Mouse (Mus musculus) embryo, embryonic 11.5 days (tissue): ENCODE measurements around the gene Qrich2.
A peak's percentile ranks its signal among the peaks of the same experiment; 100 is the strongest.
"Not testable (repeated sequence)": the region's sequence is repeated elsewhere in the genome, so short reads cannot be mapped to it uniquely, and the experiment has no call there.

ENCODE experiments used
- DNase-seq: peaks from one replicate; pipeline ENCODE4 v3.0.0-alpha.2; 2012; ENCODE audit warnings: low read depth, low spot score

Qrich2 gene

GRCm38 (mm10) chr11:116466141-116466540 lies at the start of gene Qrich2:
TSS of gene Qrich2 (minus strand) at chr11:116466241.
- no peak for DNase-seq

GRCm38 (mm10) chr11:116515330-116516020 lies 49.4 kb upstream of the Qrich2 start:
- DNase-seq: no peak

GRCm38 (mm10) chr11:116513531-116514038 lies 47.5 kb upstream of the Qrich2 start:
- DNase-seq: no peak

GRCm38 (mm10) chr11:116512987-116513386 lies 46.9 kb upstream of the Qrich2 start:
- no peak for DNase-seq

GRCm38 (mm10) chr11:116512154-116512553 lies 46.1 kb upstream of the Qrich2 start:
- DNase-seq: no peak

GRCm38 (mm10) chr11:116511301-116511868 lies 45.3 kb upstream of the Qrich2 start:
- no peak for DNase-seq

- no peak for DNase-seq
Measured at GRCm38 (mm10) chr11:116508689-116509088, 42.6 kb upstream of the Qrich2 start.

- no peak for DNase-seq
Measured at GRCm38 (mm10) chr11:116506151-116506875, 40.3 kb upstream of the Qrich2 start.

GRCm38 (mm10) chr11:116505573-116505972 lies 39.5 kb upstream of the Qrich2 start:
- DNase-seq: no peak

GRCm38 (mm10) chr11:116504516-116504915 lies 38.5 kb upstream of the Qrich2 start:
- DNase-seq: no peak

- DNase-seq: peak; percentile 43
Measured at GRCm38 (mm10) chr11:116501005-116501746, 35.1 kb upstream of the Qrich2 start.

GRCm38 (mm10) chr11:116499018-116499417 lies 33.0 kb upstream of the Qrich2 start:
- no peak for DNase-seq

GRCm38 (mm10) chr11:116498596-116498995 lies 32.6 kb upstream of the Qrich2 start:
- DNase-seq: no peak

- no peak for DNase-seq
Measured at GRCm38 (mm10) chr11:116497313-116497712, 31.3 kb upstream of the Qrich2 start.

GRCm38 (mm10) chr11:116494474-116495174 lies 28.6 kb upstream of the Qrich2 start:
- DNase-seq: no peak

GRCm38 (mm10) chr11:116493795-116494252 lies 27.8 kb upstream of the Qrich2 start, which contains the start of gene Prpsap1:
TSS of gene Prpsap1 (minus strand) at chr11:116494202.
- DNase-seq: no peak

- DNase-seq: no peak
Measured at GRCm38 (mm10) chr11:116493191-116493590, 27.1 kb upstream of the Qrich2 start.

- not testable (repeated sequence) for DNase-seq
Measured at GRCm38 (mm10) chr11:116492507-116492906, 26.5 kb upstream of the Qrich2 start.

GRCm38 (mm10) chr11:116491338-116491737 lies 25.3 kb upstream of the Qrich2 start:
- DNase-seq: no peak

- DNase-seq: peak; percentile 82
Measured at GRCm38 (mm10) chr11:116490232-116491107, 24.4 kb upstream of the Qrich2 start.
